Mouse (Mus musculus) erythroblast, embryonic 14.5 days (primary cell): ENCODE measurements around the gene Kat2b.
"Not testable (repeated sequence)": the region's sequence is repeated elsewhere in the genome, so short reads cannot be mapped to it uniquely, and the experiment has no call there.

Experiments used
- GATA1 ChIP-seq: IDR thresholded peaks from 2 replicates; pipeline ENCODE4 v1.6.1; 2012; ENCODE audit warnings: low read length, inconsistent platforms, mixed read lengths
- TAL1 ChIP-seq: IDR thresholded peaks from 3 replicates; pipeline ENCODE4 v1.6.1; 2012; ENCODE audit warnings: low read length, inconsistent platforms, mixed read lengths

DNA sequence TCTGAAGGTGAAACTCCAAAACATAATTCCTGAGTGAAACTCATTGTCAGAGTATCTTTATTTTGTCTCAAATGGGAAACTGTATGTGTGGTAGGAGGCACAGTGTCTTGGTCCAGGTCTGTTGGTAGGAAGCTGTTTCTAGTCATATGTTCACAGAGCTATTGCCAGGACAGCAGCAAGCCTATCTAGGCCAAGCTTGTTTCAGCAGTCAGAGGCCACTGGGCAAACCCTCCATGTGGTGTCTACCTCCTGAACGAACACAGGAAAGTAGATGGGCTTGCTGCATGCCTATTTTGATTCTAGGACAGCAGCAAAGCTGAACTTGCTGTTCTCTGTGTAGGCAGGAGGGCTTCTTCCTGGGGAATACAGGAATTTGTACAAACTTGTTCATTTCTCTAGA is 148.5 kb downstream of the Kat2b start:
- TF ChIP-seq GATA1, TAL1: not testable (repeated sequence)
